Mouse (Mus musculus): ENCODE measurements around the gene Ccdc88a.

Gene Ccdc88a

GRCm38 (mm10) chr11:29373396-29374273 lies at the start of gene Ccdc88a:
TSS of gene Ccdc88a (plus strand) at chr11:29373658.
- DNase-seq, result peak; percentile 91

- no peak for DNase-seq
Observed at GRCm38 (mm10) chr11:29335505-29335904, 38.0 kb upstream of the Ccdc88a start.

- no peak for DNase-seq
Observed at GRCm38 (mm10) chr11:29341259-29341658, 32.2 kb upstream of the Ccdc88a start.

DNA sequence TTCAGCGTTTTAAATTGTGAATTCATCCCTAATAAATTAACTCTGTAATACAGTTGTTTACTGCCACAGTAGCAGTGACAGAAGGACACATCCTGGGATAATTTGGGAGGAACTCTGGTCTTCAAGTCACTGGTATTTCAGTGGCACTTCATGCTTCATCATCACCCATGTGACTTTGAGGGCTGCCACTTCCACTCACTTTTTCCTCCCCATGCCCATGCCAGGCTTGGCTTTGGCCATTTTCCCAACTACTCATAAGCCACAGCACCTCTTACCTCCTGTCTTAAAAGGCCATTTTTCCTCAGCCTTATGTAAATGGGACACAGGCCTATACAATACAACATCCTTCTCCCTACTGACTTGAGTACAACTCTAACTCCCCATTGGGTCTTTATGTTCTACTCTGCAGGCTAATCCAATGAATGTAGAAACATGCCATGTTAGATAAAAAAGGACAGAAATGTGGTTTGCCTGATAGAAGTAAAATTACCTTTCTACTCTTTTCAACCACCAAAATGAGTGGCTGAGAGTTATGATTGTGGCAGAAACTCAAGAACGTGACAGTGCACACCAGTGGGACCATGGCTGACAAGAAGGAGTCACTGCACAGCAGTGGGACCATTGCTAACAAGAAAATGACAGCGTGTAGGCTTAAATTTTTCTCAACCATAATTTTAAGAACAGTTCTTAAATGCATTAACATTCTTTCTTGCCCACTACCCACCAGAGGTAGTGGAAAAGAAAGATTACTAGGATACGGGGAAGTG lies 28.4 kb upstream of the Ccdc88a start:
- no peak for DNase-seq

DNA sequence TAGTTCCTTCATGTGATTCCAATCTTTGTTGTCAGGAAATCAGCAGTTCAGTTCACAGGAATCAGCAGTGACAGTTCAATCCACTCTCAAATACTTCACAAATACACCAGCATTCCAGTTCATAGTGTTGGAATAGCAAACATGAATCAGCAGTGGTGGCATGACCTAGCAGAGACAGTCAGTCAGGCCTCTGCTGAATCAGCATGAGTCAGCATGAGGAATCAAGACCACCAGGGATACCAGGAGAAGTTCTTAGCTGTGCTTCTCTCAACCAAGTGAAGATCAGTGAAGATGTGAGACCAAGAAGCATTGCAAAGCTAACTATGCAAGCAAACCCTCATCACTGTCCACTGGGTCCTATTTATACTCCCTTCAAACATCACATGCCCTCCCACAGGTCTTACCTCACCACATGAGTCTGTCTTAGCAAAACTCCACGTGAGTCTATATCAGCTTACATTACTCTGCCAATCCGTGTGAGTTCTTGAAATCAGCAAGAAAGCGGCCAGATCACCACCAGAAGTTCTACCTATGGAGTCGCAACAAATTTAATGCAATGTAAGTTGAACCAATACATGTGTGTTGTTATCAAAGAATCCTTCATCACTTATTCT lies 27.7 kb upstream of the Ccdc88a start:
- DNase-seq, result no peak

DNA sequence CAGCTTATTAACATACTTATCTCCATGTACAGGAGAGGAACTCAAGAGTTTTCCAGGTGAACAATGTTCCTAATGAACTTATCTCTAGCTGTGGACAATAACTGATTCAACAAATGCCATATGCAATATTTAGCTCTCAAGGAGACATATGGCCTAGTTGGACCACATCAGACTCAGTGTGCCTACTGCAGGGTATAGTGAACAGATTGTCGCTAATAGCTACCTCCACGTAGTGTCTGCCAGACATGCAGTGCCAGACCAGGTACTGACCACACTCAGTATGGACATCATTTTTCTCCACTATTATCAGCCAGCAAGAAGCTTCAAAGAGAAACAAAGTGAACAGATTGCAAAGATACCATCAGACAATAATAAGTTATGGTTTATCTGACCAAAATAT lies 22.6 kb upstream of the Ccdc88a start:
- DNase-seq, result peak; percentile 82

- DNase-seq, result peak; percentile 77
Observed at GRCm38 (mm10) chr11:29352214-29352613, 21.2 kb upstream of the Ccdc88a start.

- no peak for DNase-seq
Observed at GRCm38 (mm10) chr11:29368161-29368560, 5.3 kb upstream of the Ccdc88a start.

- no peak for DNase-seq
Observed at GRCm38 (mm10) chr11:29373050-29373395, 435 bp upstream of the Ccdc88a start.

DNA sequence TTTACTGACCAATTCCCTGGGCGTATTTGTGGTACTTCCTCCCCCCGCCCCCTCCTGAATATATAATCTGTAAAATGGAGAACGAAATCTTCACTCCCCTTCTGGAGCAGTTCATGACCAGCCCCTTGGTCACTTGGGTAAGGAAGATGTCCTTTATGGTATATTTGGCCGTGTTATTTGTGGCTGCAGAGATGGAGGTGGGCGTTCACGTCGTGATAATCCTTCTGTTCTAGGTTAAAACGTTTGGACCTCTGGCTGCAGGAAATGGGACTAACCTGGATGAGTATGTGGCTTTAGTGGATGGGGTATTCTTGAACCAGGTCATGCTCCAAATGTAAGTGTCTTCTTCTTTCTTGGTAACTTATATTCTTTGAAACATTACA lies 807 bp downstream of the Ccdc88a start:
- no peak for DNase-seq

GRCm38 (mm10) chr11:29376635-29377034 lies 3.2 kb downstream of the Ccdc88a start:
- DNase-seq, result no peak

- no peak for DNase-seq
Observed at GRCm38 (mm10) chr11:29378751-29379150, 5.3 kb downstream of the Ccdc88a start.

DNA sequence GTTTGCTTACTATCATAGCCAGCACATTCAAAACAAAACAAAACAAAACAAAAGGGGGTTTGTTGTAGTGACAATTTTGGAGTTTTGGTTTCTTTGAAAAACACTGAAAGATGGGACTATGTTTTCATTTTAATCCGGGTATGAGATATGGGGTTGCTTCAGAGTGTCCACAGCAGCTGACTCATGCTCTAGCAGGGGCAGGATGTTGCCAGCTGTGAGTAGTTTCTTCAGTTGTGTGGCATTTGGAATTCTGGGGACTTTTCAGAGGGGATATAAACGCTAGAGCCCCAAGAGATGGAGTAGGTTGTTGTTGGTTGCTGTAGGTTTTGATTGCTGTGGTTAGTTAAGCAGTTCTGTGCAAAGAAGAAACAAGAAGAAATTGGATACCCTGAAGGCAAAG lies 10.0 kb downstream of the Ccdc88a start:
- DNase-seq, result no peak

DNA sequence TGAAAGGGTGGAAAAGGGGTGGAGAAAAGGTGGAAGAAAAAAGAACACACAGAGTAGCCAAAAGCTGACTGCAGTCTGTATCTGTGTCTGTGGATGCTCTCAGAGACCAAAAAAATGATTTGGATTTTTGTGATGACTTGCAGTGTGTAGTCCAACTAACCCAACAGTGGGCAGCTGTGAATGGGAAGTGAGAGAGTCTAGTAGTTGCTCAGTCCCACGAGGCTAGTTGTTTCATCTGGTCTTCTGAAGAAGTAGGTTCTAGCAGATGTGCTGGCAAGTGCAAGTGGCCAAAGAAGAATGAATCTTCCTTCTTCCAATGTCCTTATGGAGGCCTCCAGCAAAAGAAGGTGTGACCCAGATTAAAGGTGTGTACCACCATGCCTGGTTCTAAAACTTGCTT lies 10.5 kb downstream of the Ccdc88a start:
- DNase-seq, result no peak

DNA sequence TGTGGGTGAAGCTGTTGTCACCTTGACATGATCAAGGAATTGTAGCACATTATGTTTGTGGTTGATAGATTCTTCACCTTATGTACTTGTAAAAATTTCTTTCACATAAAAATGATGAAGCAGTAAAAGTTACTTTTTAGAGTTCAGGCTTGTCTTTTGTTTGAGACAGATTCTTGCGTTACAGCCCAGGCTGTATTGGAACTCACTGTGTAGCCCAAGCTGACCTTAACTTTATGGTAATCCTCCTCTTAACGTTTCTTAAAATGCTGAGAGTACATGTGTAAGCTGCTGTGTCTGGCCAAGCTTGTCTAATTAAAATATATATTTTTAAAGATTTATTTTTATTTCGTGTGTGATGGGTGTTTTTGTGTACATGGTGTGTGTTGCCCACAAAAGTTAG lies 11.2 kb downstream of the Ccdc88a start:
- no peak for DNase-seq

GRCm38 (mm10) chr11:29389913-29390312 lies 16.5 kb downstream of the Ccdc88a start:
- no peak for DNase-seq

- DNase-seq, result no peak
Observed at GRCm38 (mm10) chr11:29395135-29395746, 21.8 kb downstream of the Ccdc88a start.

DNA sequence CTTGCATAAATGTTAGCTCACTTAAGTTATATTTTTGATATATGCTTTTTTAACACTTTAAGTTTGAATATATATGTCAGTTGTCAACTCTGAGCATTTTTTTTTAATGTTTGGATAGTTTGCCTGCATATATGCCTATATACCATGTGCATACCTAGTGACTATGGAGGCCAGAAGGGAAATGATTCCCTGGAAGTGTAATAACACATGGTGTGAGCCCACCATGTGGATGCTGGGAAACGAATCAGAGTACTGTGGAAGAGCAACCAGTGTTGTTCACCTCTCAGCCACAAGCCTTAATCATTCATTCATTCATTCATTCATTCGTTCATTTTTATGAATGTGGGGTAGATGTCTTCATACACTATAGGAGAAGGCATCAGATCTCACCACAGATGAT lies 26.9 kb downstream of the Ccdc88a start:
- DNase-seq, result no peak

DNA sequence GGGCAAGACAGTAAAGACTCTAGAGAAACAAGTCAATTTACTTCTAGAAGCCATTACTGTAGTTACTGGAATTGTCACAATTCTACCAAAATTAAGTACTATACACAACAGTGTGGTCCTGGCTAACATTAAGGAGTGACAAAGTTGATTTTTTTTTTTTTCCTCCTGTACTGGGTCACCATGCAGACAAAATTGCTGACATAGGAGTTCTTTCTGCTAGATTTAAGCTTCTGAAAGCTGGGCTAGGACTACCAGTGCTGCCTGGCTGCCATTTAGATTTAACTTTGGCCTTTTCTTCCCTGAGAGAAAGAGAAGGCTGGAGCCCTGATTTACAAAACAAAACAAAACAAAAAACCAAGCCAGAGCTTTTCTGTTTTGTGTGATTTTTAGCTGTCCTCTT lies 32.8 kb downstream of the Ccdc88a start:
- DNase-seq, result no peak

DNA sequence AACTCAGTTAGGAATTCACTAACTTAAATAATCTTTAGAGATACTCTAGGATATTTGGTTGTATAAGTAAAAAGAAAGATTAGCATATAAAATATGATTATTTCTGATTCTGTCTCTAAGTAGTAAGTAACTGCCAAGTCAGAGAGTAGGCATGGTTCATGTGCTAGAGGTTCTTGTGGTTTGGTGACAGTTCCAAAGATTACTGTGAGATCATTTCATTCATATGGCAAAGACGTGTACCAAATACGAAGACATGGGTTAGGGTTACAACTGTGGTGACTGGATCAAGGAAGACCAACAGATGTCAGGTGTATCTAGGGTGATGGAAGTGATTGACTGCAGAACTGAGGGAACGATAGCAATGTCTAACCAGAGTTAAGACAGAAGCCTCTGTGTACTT lies 50.0 kb downstream of the Ccdc88a start:
- DNase-seq, result no peak

- peak; percentile 50 for DNase-seq
Observed at GRCm38 (mm10) chr11:29428774-29429173, 55.3 kb downstream of the Ccdc88a start.

DNA sequence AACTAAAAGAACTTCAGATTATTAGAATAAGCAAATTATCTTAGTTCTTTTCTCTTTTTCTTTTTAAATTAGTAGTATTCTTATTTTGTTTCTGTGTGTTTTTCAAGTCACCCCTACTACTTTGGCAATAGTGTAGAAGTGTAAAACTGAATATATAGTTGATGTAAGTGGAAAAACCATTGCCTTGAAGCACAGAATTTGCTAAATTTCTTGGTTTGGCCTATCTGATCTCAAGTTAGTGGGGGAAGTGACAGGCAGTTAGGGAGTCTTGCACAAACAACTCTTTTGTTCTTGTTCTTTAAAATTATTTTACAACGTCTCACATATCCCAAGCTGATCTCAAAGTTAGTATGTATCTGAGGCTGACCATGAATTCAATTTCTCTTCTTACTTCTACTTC lies 57.6 kb downstream of the Ccdc88a start:
- no peak for DNase-seq

GRCm38 (mm10) chr11:29448741-29449140 lies 75.3 kb downstream of the Ccdc88a start:
- DNase-seq, result no peak
